Mouse (Mus musculus) embryonic facial prominence, embryonic 14.5 days (tissue): ENCODE measurements around the gene Clstn1. TPM values are rescaled to one million over a fixed set of nuclear protein-coding genes. Genes with fewer than 3 reads are reported as not detected.

ENCODE experiments used
- ATAC-seq: fragments of 200-750 bp; cut with Nextera tagmentation; 2 replicates; pipeline ENCODE4 v1.8.0; 2017; ENCODE audit warnings: low read depth, moderate number of reproducible peaks, moderate TSS enrichment
- DNase-seq: peaks from one replicate; pipeline ENCODE4 v3.0.0-alpha.2; 2015; ENCODE audit warnings: low spot score
- H3K27ac ChIP-seq: fragments of 300-500 bp; sonication (generic); replicated peaks from 2 replicates; pipeline ENCODE4 v1.5.1; 2014; ENCODE audit warnings: low read depth, mild to moderate bottlenecking, low read length, moderate library complexity
- H3K27me3 ChIP-seq: fragments of 300-500 bp; sonication (generic); replicated peaks from 2 replicates; pipeline ENCODE4 v1.6.1; 2014; ENCODE audit warnings: low read length; ENCODE audit not compliant: control insufficient read depth, insufficient read depth
- H3K36me3 ChIP-seq: fragments of 300-500 bp; sonication (generic); 2 replicates; pipeline ENCODE4 v1.6.1; 2014; ENCODE audit warnings: low read length, mixed read lengths; ENCODE audit not compliant: control insufficient read depth, insufficient read depth
- H3K4me1 ChIP-seq: fragments of 300-500 bp; sonication (generic); 2 replicates; pipeline ENCODE4 v1.6.1; 2014; ENCODE audit warnings: antibody characterized with exemption, low read length; ENCODE audit not compliant: control insufficient read depth, insufficient read depth
- H3K4me2 ChIP-seq: fragments of 300-500 bp; sonication (generic); 2 replicates; pipeline ENCODE4 v1.6.1; 2014; ENCODE audit warnings: low read depth, mild to moderate bottlenecking, low read length, moderate library complexity, mixed read lengths
- H3K4me3 ChIP-seq: fragments of 300-500 bp; sonication (generic); 2 replicates; pipeline ENCODE4 v1.5.1; 2014; ENCODE audit warnings: low read depth, mild to moderate bottlenecking, low read length
- H3K9ac ChIP-seq: fragments of 300-500 bp; sonication (generic); 2 replicates; pipeline ENCODE4 v1.6.1; 2014; ENCODE audit warnings: low read depth, mild to moderate bottlenecking, low read length, moderate library complexity, mixed read lengths
- H3K9me3 ChIP-seq: fragments of 300-500 bp; sonication (generic); 2 replicates; pipeline ENCODE4 v1.6.1; 2016; ENCODE audit warnings: low read length; ENCODE audit not compliant: control insufficient read depth
- WGBS: fragments of 180-500 bp; shearing (Covaris S2); extraction: QIAGEN DNeasy Blood & Tissue Kit; methylation state at CpG from one replicate; pipeline ENCODE4 v1.1.7; 2014; 5-methylcytosine and 5-hydroxymethylcytosine counted together
- polyA plus RNA-seq: library from polyadenylated mRNA; unstranded; fragments of >200 nt; fragmentation: Nextera tagmentation; extraction: Ambion mirVana; gene quantifications from 2 replicates; pipeline ENCODE4 v1.2.1, GENCODE M21; 2014

Gene Clstn1
- polyA plus RNA-seq, 1 experiment from 2014 or later: 51.4 TPM

- Histone ChIP-seq H3K4me2 (no peak overlapping the region), H3K9ac (no peak overlapping the region), H3K36me3 (peaks cover 71% of the 10 kb centered on the region), H3K27me3 (no peaks in the 10 kb centered on the region), H3K4me3 (no peak overlapping the region), H3K27ac (no peak overlapping the region), H3K4me1 (no peaks in the 10 kb centered on the region), H3K9me3 (no peaks in the 10 kb centered on the region)
- DNase-seq: no peak
- no peak for ATAC-seq
- 81% methylated on average over 7 of the region's 7 CpGs for WGBS
These were observed 51.7 kb downstream of the Clstn1 start for GRCm38 (mm10) chr4:149637942-149638341.

- H3K27ac ChIP-seq: no peak overlapping the region
- no peaks in the 10 kb centered on the region for H3K27me3 ChIP-seq
- H3K4me3 ChIP-seq: no peak overlapping the region
- no peak overlapping the region for H3K4me2 ChIP-seq
- DNase-seq (no peak), ATAC-seq (no peak)
- no peak overlapping the region for H3K9ac ChIP-seq
- H3K36me3 ChIP-seq: peaks cover 70% of the 10 kb centered on the region
- H3K4me1 ChIP-seq: no peaks in the 10 kb centered on the region
- WGBS: 75% methylated on average over 9 of the region's 9 CpGs
- H3K9me3 ChIP-seq: no peaks in the 10 kb centered on the region
These were observed 54.6 kb downstream of the Clstn1 start for GRCm38 (mm10) chr4:149640831-149641230.

- WGBS: 33% methylated on average over 8 of the region's 8 CpGs
- no peaks in the 10 kb centered on the region for H3K4me1 ChIP-seq
- ATAC-seq (no peak), DNase-seq (no peak)
- no peak overlapping the region for H3K4me2 ChIP-seq
- H3K27me3 ChIP-seq: no peaks in the 10 kb centered on the region
- peaks cover 76% of the 10 kb centered on the region for H3K36me3 ChIP-seq
- no peak overlapping the region for H3K27ac ChIP-seq
- H3K9me3 ChIP-seq: no peaks in the 10 kb centered on the region
- no peak overlapping the region for H3K4me3 ChIP-seq
- no peak overlapping the region for H3K9ac ChIP-seq
These were observed 55.1 kb downstream of the Clstn1 start for GRCm38 (mm10) chr4:149641400-149641799.

- DNase-seq (no peak), ATAC-seq (no peak)
- Histone ChIP-seq H3K4me2 (no peak overlapping the region), H3K27me3 (no peaks in the 10 kb centered on the region), H3K4me3 (no peak overlapping the region), H3K4me1 (no peaks in the 10 kb centered on the region), H3K36me3 (peaks cover 82% of the 10 kb centered on the region), H3K9me3 (no peaks in the 10 kb centered on the region), H3K9ac (no peak overlapping the region), H3K27ac (no peak overlapping the region)
- 71% methylated on average over 5 of the region's 5 CpGs for WGBS
These were observed 55.7 kb downstream of the Clstn1 start for GRCm38 (mm10) chr4:149641956-149642355.

- H3K4me1 ChIP-seq: 0 out of 2 replicates have a peak, but pooled peaks cover 2% of the 10 kb centered on the region
- H3K9ac ChIP-seq: no peak overlapping the region
- H3K36me3 ChIP-seq: peaks cover 81% of the 10 kb centered on the region
- no peak overlapping the region for H3K4me3 ChIP-seq
- no peak for DNase-seq
- no peak overlapping the region for H3K4me2 ChIP-seq
- 91% methylated on average over 9 of the region's 9 CpGs for WGBS
- no peak for ATAC-seq
- H3K9me3 ChIP-seq: no peaks in the 10 kb centered on the region
- H3K27ac ChIP-seq: no peak overlapping the region
- H3K27me3 ChIP-seq: no peaks in the 10 kb centered on the region
These were observed 59.5 kb downstream of the Clstn1 start for GRCm38 (mm10) chr4:149645761-149646160.

GRCm38 (mm10) chr4:149648031-149648805 is 62.0 kb downstream of the Clstn1 start:
- H3K36me3 ChIP-seq: peaks cover 68% of the 10 kb centered on the region
- no peaks in the 10 kb centered on the region for H3K27me3 ChIP-seq
- WGBS: 76% methylated on average over 20 of the region's 20 CpGs
- H3K4me3 ChIP-seq: no peak overlapping the region
- 0 out of 2 replicates have a peak, but pooled peaks cover 2% of the 10 kb centered on the region for H3K4me1 ChIP-seq
- DNase-seq: peak; percentile 35
- no peak overlapping the region for H3K27ac ChIP-seq
- no peak overlapping the region for H3K9ac ChIP-seq
- H3K4me2 ChIP-seq: no peak overlapping the region
- 0 out of 2 replicates have a peak, but pooled peaks have one; percentile 38 for ATAC-seq
- H3K9me3 ChIP-seq: no peaks in the 10 kb centered on the region

GRCm38 (mm10) chr4:149650493-149651193 is 64.4 kb downstream of the Clstn1 start:
- Histone ChIP-seq H3K9ac (no peak overlapping the region), H3K4me2 (no peak overlapping the region), H3K9me3 (no peaks in the 10 kb centered on the region), H3K27me3 (no peaks in the 10 kb centered on the region), H3K4me3 (no peak overlapping the region), H3K4me1 (0 out of 2 replicates have a peak, but pooled peaks cover 2% of the 10 kb centered on the region), H3K36me3 (peaks cover 48% of the 10 kb centered on the region), H3K27ac (no peak overlapping the region)
- ATAC-seq: peak; percentile 16; the same call in 1 of the 2 replicates
- peak; percentile 55 for DNase-seq
- 72% methylated on average over 24 of the region's 24 CpGs for WGBS

- Histone ChIP-seq H3K27me3 (no peaks in the 10 kb centered on the region), H3K36me3 (peaks cover 12% of the 10 kb centered on the region), H3K9ac (no peak overlapping the region), H3K27ac (no peak overlapping the region), H3K4me1 (no peaks in the 10 kb centered on the region), H3K4me2 (no peak overlapping the region), H3K4me3 (no peak overlapping the region), H3K9me3 (no peaks in the 10 kb centered on the region)
- ATAC-seq: no peak
- DNase-seq: no peak
- WGBS: 96% methylated on average over 4 of the region's 4 CpGs
These were observed 68.0 kb downstream of the Clstn1 start for GRCm38 (mm10) chr4:149654232-149654631.
